Mouse (Mus musculus) heart, postnatal 0 days (tissue): ENCODE measurements around the gene Mepe. TPM values are rescaled to one million over a fixed set of nuclear protein-coding genes. Genes with fewer than 3 reads are reported as not detected.

Experiments used
- ATAC-seq: fragments of 200-750 bp; cut with Nextera tagmentation; 2 replicates; pipeline ENCODE4 v1.8.0; 2017; ENCODE audit warnings: low read depth, moderate number of reproducible peaks, moderate library complexity; ENCODE audit not compliant: insufficient read depth
- DNase-seq: peaks from one replicate; pipeline ENCODE4 v3.0.0-alpha.2; 2016; ENCODE audit warnings: low spot score
- H3K27ac ChIP-seq: fragments of 300-500 bp; sonication (generic); 2 replicates; pipeline ENCODE4 v1.5.1; 2014; ENCODE audit warnings: low read depth, mild to moderate bottlenecking
- H3K27me3 ChIP-seq: fragments of 300-500 bp; sonication (generic); 2 replicates; pipeline ENCODE4 v1.6.1; 2014; ENCODE audit warnings: low read length, mixed read lengths; ENCODE audit not compliant: control insufficient read depth, insufficient read depth
- H3K36me3 ChIP-seq: fragments of 300-500 bp; sonication (generic); replicated peaks from 2 replicates; pipeline ENCODE4 v1.6.1; 2014; ENCODE audit warnings: low read length, mixed read lengths; ENCODE audit not compliant: control insufficient read depth, insufficient read depth
- H3K4me1 ChIP-seq: fragments of 300-500 bp; sonication (generic); 2 replicates; pipeline ENCODE4 v1.6.1; 2014; ENCODE audit warnings: antibody characterized with exemption; ENCODE audit not compliant: control insufficient read depth, insufficient read depth
- H3K4me2 ChIP-seq: fragments of 300-500 bp; sonication (generic); 2 replicates; pipeline ENCODE4 v1.6.1; 2014; ENCODE audit warnings: low read depth, mild to moderate bottlenecking, low read length, moderate library complexity
- H3K4me3 ChIP-seq: fragments of 300-500 bp; sonication (generic); 2 replicates; pipeline ENCODE4 v1.5.1; 2014; ENCODE audit warnings: low read depth, low read length
- H3K9ac ChIP-seq: fragments of 300-500 bp; sonication (generic); replicated peaks from 2 replicates; pipeline ENCODE4 v1.6.1; 2014; ENCODE audit warnings: low read depth, low read length, mixed read lengths
- H3K9me3 ChIP-seq: fragments of 300-500 bp; sonication (generic); replicated peaks from 2 replicates; pipeline ENCODE4 v1.6.1; 2016; ENCODE audit warnings: low read length; ENCODE audit not compliant: control insufficient read depth
- CTCF ChIP-seq: IDR thresholded peaks from 2 replicates; pipeline ENCODE4 v1.5.1; 2016; ENCODE audit warnings: antibody characterized with exemption, control low read depth, low read depth
- EP300 ChIP-seq: IDR thresholded peaks from 2 replicates; pipeline ENCODE4 v1.6.1; 2016; ENCODE audit warnings: antibody characterized with exemption, low read depth
- WGBS: fragments of 180-500 bp; shearing (Covaris S2); extraction: QIAGEN DNeasy Blood & Tissue Kit; methylation state at CpG from one replicate; pipeline ENCODE4 v1.1.7; 2014; 5-methylcytosine and 5-hydroxymethylcytosine counted together
- polyA plus RNA-seq: library from polyadenylated mRNA; unstranded; fragments of >200 nt; fragmentation: Nextera tagmentation; extraction: Ambion mirVana; gene quantifications from 2 replicates; pipeline ENCODE4 v1.2.1, GENCODE M21; 2015
- total RNA-seq: library from RNA; depleted of rRNA; stranded (reverse); fragments of >200 nt; gene quantifications from 2 replicates; pipeline ENCODE4 v1.2.3, GENCODE M21; 2014; ENCODE audit warnings: low replicate concordance

Gene Mepe
- total and polyA plus RNA-seq, 2 experiments from 2014 or later, result not detected

- no peaks in the 10 kb centered on the region for H3K9me3 ChIP-seq
- no peaks in the 10 kb centered on the region for H3K36me3 ChIP-seq
- no peak overlapping the region for H3K4me2 ChIP-seq
- no peak overlapping the region for H3K9ac ChIP-seq
- H3K4me1 ChIP-seq, result no peaks in the 10 kb centered on the region
- WGBS, result 56% methylated on average over 1 of the region's 1 CpGs
- no peaks in the 10 kb centered on the region for H3K27me3 ChIP-seq
- ATAC-seq (no peak), DNase-seq (no peak)
- no peak overlapping the region for H3K4me3 ChIP-seq
- TF ChIP-seq EP300 (no peak), CTCF (no peak)
- no peak overlapping the region for H3K27ac ChIP-seq
These were observed 25.9 kb downstream of the Mepe start for GRCm38 (mm10) chr5:104351041-104351440.

- Histone ChIP-seq H3K36me3 (no peaks in the 10 kb centered on the region), H3K27ac (no peak overlapping the region), H3K9me3 (no peaks in the 10 kb centered on the region), H3K4me1 (no peaks in the 10 kb centered on the region), H3K4me2 (no peak overlapping the region), H3K4me3 (no peak overlapping the region), H3K27me3 (no peaks in the 10 kb centered on the region), H3K9ac (no peak overlapping the region)
- ATAC-seq, result no peak
- peak; percentile 6 for DNase-seq
- TF ChIP-seq EP300, result no peak
- no peak for TF ChIP-seq CTCF
- 52% methylated on average over 5 of the region's 5 CpGs for WGBS
These were observed 26.7 kb downstream of the Mepe start for GRCm38 (mm10) chr5:104351874-104352273.

GRCm38 (mm10) chr5:104357575-104357974, 32.4 kb downstream of the Mepe start:
- Histone ChIP-seq H3K4me2 (no peak overlapping the region), H3K27me3 (no peaks in the 10 kb centered on the region), H3K4me3 (no peak overlapping the region), H3K36me3 (no peaks in the 10 kb centered on the region), H3K9ac (no peak overlapping the region), H3K4me1 (peaks cover 9% of the 10 kb centered on the region), H3K9me3 (no peaks in the 10 kb centered on the region), H3K27ac (no peak overlapping the region)
- TF ChIP-seq EP300, result no peak
- DNase-seq, result no peak
- WGBS, result 74% methylated on average over 5 of the region's 5 CpGs
- no peak for ATAC-seq

GRCm38 (mm10) chr5:104358592-104358991, 33.5 kb downstream of the Mepe start:
- WGBS, result 9% methylated on average over 7 of the region's 7 CpGs
- no peak for ATAC-seq
- Histone ChIP-seq H3K4me3 (no peak overlapping the region), H3K36me3 (no peaks in the 10 kb centered on the region), H3K4me1 (peaks cover 9% of the 10 kb centered on the region), H3K4me2 (peak overlapping the region; percentile 33; the same call in 1 of the 2 replicates), H3K9ac (no peak overlapping the region), H3K9me3 (no peaks in the 10 kb centered on the region), H3K27ac (peak overlapping the region; percentile 38; the same call in 1 of the 2 replicates), H3K27me3 (no peaks in the 10 kb centered on the region)
- peak; percentile 30 for DNase-seq
- TF ChIP-seq EP300 (no peak), CTCF (no peak)

GRCm38 (mm10) chr5:104359257-104359656, 34.1 kb downstream of the Mepe start:
- TF ChIP-seq EP300, result no peak
- no peak for TF ChIP-seq CTCF
- Histone ChIP-seq H3K27ac (no peak overlapping the region), H3K9ac (no peak overlapping the region), H3K36me3 (no peaks in the 10 kb centered on the region), H3K9me3 (no peaks in the 10 kb centered on the region), H3K27me3 (no peaks in the 10 kb centered on the region), H3K4me2 (no peak overlapping the region), H3K4me1 (peaks cover 9% of the 10 kb centered on the region), H3K4me3 (no peak overlapping the region)
- 67% methylated on average over 6 of the region's 6 CpGs for WGBS
- ATAC-seq, result no peak
- no peak for DNase-seq

GRCm38 (mm10) chr5:104370580-104370979, 45.5 kb downstream of the Mepe start:
- DNase-seq (no peak), ATAC-seq (no peak)
- Histone ChIP-seq H3K9me3 (no peaks in the 10 kb centered on the region), H3K36me3 (no peaks in the 10 kb centered on the region), H3K27me3 (no peaks in the 10 kb centered on the region), H3K4me1 (peaks cover 11% of the 10 kb centered on the region; the same call in 1 of the 2 replicates), H3K4me2 (no peak overlapping the region), H3K4me3 (no peak overlapping the region), H3K27ac (no peak overlapping the region), H3K9ac (no peak overlapping the region)
- no peak for TF ChIP-seq EP300
- TF ChIP-seq CTCF, result no peak
- WGBS, result 83% methylated on average over 5 of the region's 5 CpGs
